Mouse (Mus musculus) forebrain, embryonic 14.5 days (tissue): ENCODE data around the gene Chrna1. TPM values are rescaled to one million over a fixed set of nuclear protein-coding genes. Genes with fewer than 3 reads are reported as not detected.
A peak's percentile ranks its signal among the peaks of the same experiment; 100 is the strongest.
"Not testable (repeated sequence)": the region's sequence is repeated elsewhere in the genome, so short reads cannot be mapped to it uniquely, and the experiment has no call there.

ENCODE experiments used
- ATAC-seq: fragments of 200-750 bp; cut with Nextera tagmentation; 2 replicates; pipeline ENCODE4 v1.8.0; 2017; ENCODE audit warnings: mild to moderate bottlenecking, moderate library complexity
- DNase-seq: peaks from one replicate; pipeline ENCODE4 v3.0.0-alpha.2; 2015; ENCODE audit warnings: low spot score
- H3K27ac ChIP-seq: fragments of 300-500 bp; sonication (generic); 2 replicates; pipeline ENCODE4 v1.5.1; 2014; ENCODE audit warnings: low read depth, mild to moderate bottlenecking, control low read depth, low read length, moderate library complexity
- H3K27me3 ChIP-seq: fragments of 300-500 bp; sonication (generic); replicated peaks from 2 replicates; pipeline ENCODE4 v1.6.1; 2014; ENCODE audit warnings: low read length, control low read depth, mixed read lengths; ENCODE audit not compliant: control insufficient read depth, insufficient read depth
- H3K36me3 ChIP-seq: fragments of 300-500 bp; sonication (generic); 2 replicates; pipeline ENCODE4 v1.6.1; 2014; ENCODE audit warnings: low read length, control low read depth; ENCODE audit not compliant: control insufficient read depth, insufficient read depth
- H3K4me1 ChIP-seq: fragments of 300-500 bp; sonication (generic); 2 replicates; pipeline ENCODE4 v1.6.1; 2014; ENCODE audit warnings: antibody characterized with exemption, low read length, control low read depth; ENCODE audit not compliant: control insufficient read depth, insufficient read depth
- H3K4me2 ChIP-seq: fragments of 300-500 bp; sonication (generic); 2 replicates; pipeline ENCODE4 v1.6.1; 2014; ENCODE audit warnings: mild to moderate bottlenecking, control low read depth, low read length
- H3K4me3 ChIP-seq: fragments of 300-500 bp; sonication (generic); 2 replicates; pipeline ENCODE4 v1.5.1; 2014; ENCODE audit warnings: low read depth, low read length, control low read depth
- H3K9ac ChIP-seq: fragments of 300-500 bp; sonication (generic); 2 replicates; pipeline ENCODE4 v1.6.1; 2014; ENCODE audit warnings: mild to moderate bottlenecking, low read length, control low read depth, moderate library complexity
- H3K9me3 ChIP-seq: fragments of 300-500 bp; sonication (generic); replicated peaks from 2 replicates; pipeline ENCODE4 v1.6.1; 2016; ENCODE audit warnings: low read length, control low read depth, mixed read lengths; ENCODE audit not compliant: control insufficient read depth
- WGBS: fragments of 180-500 bp; shearing (Covaris S2); extraction: QIAGEN DNeasy Blood & Tissue Kit; methylation state at CpG from one replicate; pipeline ENCODE4 v1.1.7; 2014; 5-methylcytosine and 5-hydroxymethylcytosine counted together
- polyA plus RNA-seq: library from polyadenylated mRNA; unstranded; fragments of >200 nt; fragmentation: Nextera tagmentation; extraction: Ambion mirVana; gene quantifications from 2 replicates; pipeline ENCODE4 v1.2.1, GENCODE M21; 2014

Gene Chrna1
- polyA plus RNA-seq, 1 experiment from 2014 or later = 0.09 TPM

DNA sequence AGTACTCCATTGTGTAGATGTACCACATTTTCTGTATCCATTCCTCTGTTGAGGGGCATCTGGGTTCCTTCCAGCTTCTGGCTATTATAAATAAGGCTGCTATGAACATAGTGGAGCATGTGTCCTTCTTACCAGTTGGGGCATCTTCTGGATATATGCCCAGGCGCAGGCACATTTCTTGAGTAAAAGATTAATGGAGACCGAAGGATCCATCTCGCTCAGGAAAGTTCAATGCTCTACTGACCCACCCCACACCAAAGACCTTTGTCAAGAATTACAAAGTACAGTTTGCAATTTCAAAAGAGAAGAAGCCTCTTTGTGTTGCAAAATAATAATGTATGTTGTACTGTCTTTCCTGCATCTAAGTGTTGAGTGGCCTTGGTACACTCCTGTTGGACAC, 23.1 kb downstream of the Chrna1 start:
- WGBS = 94% methylated on average over 3 of the region's 3 CpGs
- not testable (repeated sequence) for H3K9ac ChIP-seq, H3K36me3 ChIP-seq, ATAC-seq, DNase-seq, H3K27ac ChIP-seq, H3K27me3 ChIP-seq, H3K9me3 ChIP-seq, H3K4me3 ChIP-seq, H3K4me1 ChIP-seq, H3K4me2 ChIP-seq

DNA sequence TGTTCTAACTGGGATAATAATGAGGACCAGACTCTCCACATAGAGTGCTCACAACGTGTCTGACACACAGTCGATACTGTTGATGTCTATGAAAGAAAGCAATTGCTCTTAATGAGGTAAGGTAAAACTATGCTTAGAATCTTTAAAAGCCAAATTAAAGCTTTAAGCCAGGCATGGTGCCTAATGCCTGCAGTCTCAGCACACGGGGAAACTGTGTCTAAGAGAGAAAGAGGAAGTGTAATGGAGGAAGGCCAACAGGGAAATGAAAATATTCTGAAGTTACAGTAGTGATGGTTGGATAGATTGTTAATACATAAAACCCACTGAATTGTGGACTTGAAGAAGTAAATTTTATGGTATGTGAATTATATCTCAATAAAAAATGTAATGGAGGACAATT, 25.7 kb downstream of the Chrna1 start:
- Histone ChIP-seq H3K9ac (no peak overlapping the region), H3K27ac (no peak overlapping the region), H3K9me3 (no peaks in the 10 kb centered on the region), H3K4me3 (no peak overlapping the region), H3K4me2 (no peak overlapping the region), H3K36me3 (no peaks in the 10 kb centered on the region), H3K27me3 (no peaks in the 10 kb centered on the region), H3K4me1 (no peaks in the 10 kb centered on the region)
- no peak for DNase-seq
- ATAC-seq = no peak
- 60% methylated on average over 3 of the region's 3 CpGs for WGBS

GRCm38 (mm10) chr2:73552926-73553325, 27.2 kb downstream of the Chrna1 start:
- Histone ChIP-seq H3K4me3 (no peak overlapping the region), H3K9ac (no peak overlapping the region), H3K4me1 (no peaks in the 10 kb centered on the region), H3K4me2 (no peak overlapping the region), H3K27ac (no peak overlapping the region), H3K9me3 (no peaks in the 10 kb centered on the region), H3K27me3 (no peaks in the 10 kb centered on the region), H3K36me3 (no peaks in the 10 kb centered on the region)
- 84% methylated on average over 3 of the region's 3 CpGs for WGBS
- no peak for ATAC-seq
- no peak for DNase-seq

- 24% methylated on average over 6 of the region's 6 CpGs for WGBS
- Histone ChIP-seq H3K4me2 (no peak overlapping the region), H3K9ac (no peak overlapping the region), H3K4me1 (no peaks in the 10 kb centered on the region), H3K27ac (no peak overlapping the region), H3K4me3 (no peak overlapping the region), H3K36me3 (no peaks in the 10 kb centered on the region), H3K9me3 (no peaks in the 10 kb centered on the region), H3K27me3 (no peaks in the 10 kb centered on the region)
- no peak for ATAC-seq
- peak; percentile 75 for DNase-seq
Measured at GRCm38 (mm10) chr2:73550725-73551124, 29.4 kb downstream of the Chrna1 start.

DNA sequence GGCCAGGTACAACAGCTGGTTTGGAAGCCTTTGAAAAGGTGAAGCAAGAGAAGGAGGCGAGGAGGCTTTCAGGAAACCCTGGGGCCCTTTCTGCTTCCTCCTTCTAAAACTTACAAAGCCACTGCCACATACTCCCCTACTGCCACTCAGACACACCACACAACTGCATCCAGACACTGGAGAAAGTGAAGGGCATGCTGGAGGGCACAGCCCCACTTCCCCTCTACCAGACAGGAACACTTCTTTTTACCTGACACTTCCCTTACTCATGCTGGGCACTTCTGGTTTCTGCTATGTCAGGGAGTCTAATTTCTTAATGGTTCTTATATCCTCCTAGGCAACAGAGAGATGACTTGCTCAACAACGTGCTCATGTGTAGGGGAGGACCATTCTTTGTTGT, 31.6 kb downstream of the Chrna1 start:
- Histone ChIP-seq H3K27me3 (no peaks in the 10 kb centered on the region), H3K27ac (no peak overlapping the region), H3K4me3 (no peak overlapping the region), H3K4me1 (no peaks in the 10 kb centered on the region), H3K4me2 (no peak overlapping the region), H3K9me3 (no peaks in the 10 kb centered on the region), H3K36me3 (no peaks in the 10 kb centered on the region), H3K9ac (no peak overlapping the region)
- 61% methylated on average over 2 of the region's 2 CpGs for WGBS
- ATAC-seq (no peak), DNase-seq (no peak)

- no peak overlapping the region for H3K9ac ChIP-seq
- H3K4me3 ChIP-seq = no peak overlapping the region
- ATAC-seq = no peak
- no peaks in the 10 kb centered on the region for H3K36me3 ChIP-seq
- H3K4me1 ChIP-seq = no peaks in the 10 kb centered on the region
- H3K4me2 ChIP-seq = no peak overlapping the region
- H3K9me3 ChIP-seq = no peaks in the 10 kb centered on the region
- no peak overlapping the region for H3K27ac ChIP-seq
- no peak for DNase-seq
- H3K27me3 ChIP-seq = no peaks in the 10 kb centered on the region
- 93% methylated on average over 4 of the region's 4 CpGs for WGBS
Measured at GRCm38 (mm10) chr2:73547256-73547655, 32.9 kb downstream of the Chrna1 start.

DNA sequence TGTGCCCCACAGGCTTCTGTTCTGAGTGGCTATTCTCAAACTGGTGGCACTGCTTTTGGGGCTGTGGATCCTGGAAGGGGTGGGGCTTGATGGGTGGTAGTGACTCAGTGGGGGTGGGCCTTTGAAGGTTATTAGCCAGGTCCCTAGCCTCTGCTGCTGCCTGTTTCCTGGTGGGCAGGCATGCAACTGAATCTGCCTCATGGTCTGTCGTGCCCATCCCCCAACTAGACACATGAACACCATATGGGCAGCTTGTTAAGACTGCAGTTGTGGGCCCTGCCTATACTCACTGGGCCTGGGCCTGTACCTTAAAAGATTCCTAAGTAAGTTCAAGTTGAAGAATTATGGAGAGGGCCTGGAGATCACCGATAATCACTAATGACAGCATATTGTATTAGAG, 34.6 kb downstream of the Chrna1 start:
- DNase-seq = peak; percentile 28
- H3K4me1 ChIP-seq = no peaks in the 10 kb centered on the region
- ATAC-seq = no peak
- no peaks in the 10 kb centered on the region for H3K36me3 ChIP-seq
- WGBS = 85% methylated on average over 2 of the region's 2 CpGs
- H3K9ac ChIP-seq = no peak overlapping the region
- H3K4me3 ChIP-seq = no peak overlapping the region
- H3K4me2 ChIP-seq = no peak overlapping the region
- H3K9me3 ChIP-seq = no peaks in the 10 kb centered on the region
- H3K27ac ChIP-seq = no peak overlapping the region
- H3K27me3 ChIP-seq = no peaks in the 10 kb centered on the region

DNA sequence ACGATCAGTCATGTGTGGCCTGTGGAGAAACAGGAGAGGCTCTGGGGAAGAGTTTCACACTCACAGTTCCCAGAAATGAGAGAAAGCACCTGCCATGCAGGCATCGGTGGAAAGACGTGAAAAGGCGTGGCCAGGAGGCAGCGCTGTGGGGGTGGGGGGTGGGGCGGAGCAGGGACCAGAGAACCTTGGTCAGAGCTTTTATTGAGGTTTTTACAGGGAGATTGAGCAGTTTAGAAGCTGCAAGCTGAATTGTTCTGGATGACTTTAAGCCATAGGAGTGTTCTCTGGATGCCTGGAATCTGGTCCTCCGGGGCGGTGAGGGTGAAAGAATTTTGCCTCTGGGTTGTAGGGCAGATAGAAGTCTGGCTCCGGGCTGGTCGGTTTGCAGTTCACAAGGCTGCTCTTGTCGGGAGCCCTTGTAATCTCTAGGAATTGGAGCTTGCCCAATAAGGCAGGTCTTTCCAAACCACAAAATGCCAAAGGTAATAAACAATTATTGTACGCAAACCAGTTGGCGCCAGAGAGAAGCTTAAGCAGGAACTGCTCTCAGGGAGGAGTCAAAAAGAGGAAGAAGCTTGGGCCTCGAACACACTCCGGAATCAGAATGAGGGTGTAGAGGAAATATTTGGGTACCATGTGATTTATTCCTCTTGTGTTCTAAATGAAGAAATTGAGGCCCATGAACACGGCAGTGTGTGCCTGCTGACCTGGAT, 39.5 kb downstream of the Chrna1 start:
- H3K9ac ChIP-seq = no peak overlapping the region
- H3K4me2 ChIP-seq = no peak overlapping the region
- DNase-seq = no peak
- H3K9me3 ChIP-seq = no peaks in the 10 kb centered on the region
- H3K4me1 ChIP-seq = no peaks in the 10 kb centered on the region
- ATAC-seq = no peak
- WGBS = 41% methylated on average over 16 of the region's 16 CpGs
- no peak overlapping the region for H3K4me3 ChIP-seq
- no peaks in the 10 kb centered on the region for H3K36me3 ChIP-seq
- H3K27ac ChIP-seq = no peak overlapping the region
- H3K27me3 ChIP-seq = no peaks in the 10 kb centered on the region

DNA sequence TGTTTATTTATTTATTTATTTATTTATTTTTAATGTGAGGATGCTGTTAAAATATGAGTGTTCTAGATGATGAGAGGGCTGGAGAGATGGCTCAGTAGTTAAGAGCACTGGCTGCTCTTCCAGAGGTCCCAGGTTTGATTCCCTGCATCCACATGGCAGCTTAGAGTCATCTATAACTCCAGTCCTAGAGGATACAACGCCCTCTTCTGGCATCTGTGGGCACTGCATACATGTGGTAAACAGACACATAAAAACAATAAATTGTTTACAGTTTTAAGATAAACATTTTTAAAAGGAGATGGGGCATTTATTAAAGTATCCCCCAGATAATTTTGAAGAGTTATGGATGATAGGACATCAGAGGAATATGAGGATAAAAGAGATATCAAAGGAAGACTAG, 40.4 kb downstream of the Chrna1 start:
- no peaks in the 10 kb centered on the region for H3K27me3 ChIP-seq
- H3K9ac ChIP-seq = no peak overlapping the region
- ATAC-seq (no peak), DNase-seq (no peak)
- H3K4me1 ChIP-seq = no peaks in the 10 kb centered on the region
- no peak overlapping the region for H3K4me2 ChIP-seq
- no peaks in the 10 kb centered on the region for H3K36me3 ChIP-seq
- WGBS = 31% methylated on average over 1 of the region's 1 CpGs
- H3K27ac ChIP-seq = no peak overlapping the region
- H3K9me3 ChIP-seq = no peaks in the 10 kb centered on the region
- no peak overlapping the region for H3K4me3 ChIP-seq
